Mouse (Mus musculus) C2C12 (cell line): ENCODE measurements around the gene Hspa1b.

Experiments
- CEBPB ChIP-seq: IDR thresholded peaks from one replicate; pipeline ENCODE4 v1.6.1; 2011; ENCODE audit warnings: low read depth, mild to moderate bottlenecking, control low read depth, moderate library complexity
- CTCF ChIP-seq: IDR thresholded peaks from one replicate; pipeline ENCODE4 v1.5.1; 2011; ENCODE audit not compliant: control insufficient read depth, insufficient read depth, insufficient read length
- MAX ChIP-seq: IDR thresholded peaks from one replicate; pipeline ENCODE4 v1.6.1; 2011; ENCODE audit warnings: mild to moderate bottlenecking, control low read depth
- MYOD1 ChIP-seq: IDR thresholded peaks from one replicate; pipeline ENCODE4 v1.6.1; 2011; ENCODE audit warnings: low read depth; ENCODE audit not compliant: control insufficient read depth, insufficient read length

GRCm38 (mm10) chr17:34979631-34980030 lies 20.6 kb upstream of the Hspa1b start:
- TF ChIP-seq CTCF (no peak), MYOD1 (no peak), MAX (no peak), CEBPB (no peak)
